Mouse (Mus musculus) monocyte, adult 59 days (primary cell): ENCODE data around the gene Lypd6. TPM values are rescaled to one million over a fixed set of nuclear protein-coding genes. Genes with fewer than 3 reads are reported as not detected.

Source experiments
- total RNA-seq, 2 experiments: library from RNA; stranded (reverse); gene quantifications; one replicate each; pipeline ENCODE4 v1.2.4; 2023

The Lypd6 gene
- total RNA-seq, result not detected

DNA sequence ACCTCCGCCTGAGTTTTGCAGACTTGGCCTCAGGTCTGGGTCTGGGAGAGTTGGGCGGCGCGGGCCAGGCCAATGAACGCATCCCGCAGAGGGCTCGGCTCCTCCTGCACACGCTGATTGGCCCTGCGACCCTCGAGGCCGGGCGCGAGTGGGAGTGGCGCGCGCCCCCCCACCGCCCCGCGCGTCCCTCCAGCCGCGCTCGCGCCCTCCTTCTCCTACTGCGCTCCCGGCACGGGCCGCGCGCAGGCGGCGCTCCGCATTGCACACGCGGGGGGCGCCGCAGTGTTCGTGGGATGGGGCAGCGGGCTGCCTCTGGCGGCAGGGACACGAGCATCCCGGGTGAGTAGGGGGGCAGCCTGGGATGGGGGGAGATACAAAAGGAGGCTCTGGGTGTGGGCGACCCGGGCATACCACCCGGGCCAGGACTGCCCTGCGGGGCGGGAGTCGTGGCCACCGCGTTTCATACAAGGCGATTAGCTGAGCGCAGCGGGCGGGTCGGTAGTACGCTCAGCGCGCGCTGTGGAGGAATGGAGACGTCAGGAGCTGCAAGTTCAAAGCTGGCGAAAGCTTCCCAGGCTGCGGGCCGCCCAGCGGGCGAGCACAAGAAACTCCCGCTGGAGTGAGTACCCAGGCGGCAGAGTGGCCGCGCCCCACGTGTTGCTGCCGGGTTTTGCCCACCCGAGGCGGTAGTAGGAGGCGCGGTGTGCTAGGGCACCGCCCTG, at the start of gene Lypd6:
Lypd6 (plus strand) TSS at position 184 of the 722 bp plus-strand sequence.

Other genes starting within 250 kb of the Lypd6 start
- gene Mmadhc, start 230.4 kb downstream of the Lypd6 start, total RNA-seq, result 10 to 100 TPM; 36.1 to 38.3 TPM